ENCODE assay signal across 8 mouse cellular contexts in genomic region chr16:22009596-22009995, GRCm38 (mm10). TPM values are rescaled to one million over a fixed set of nuclear protein-coding genes. Genes with fewer than 3 reads are reported as not detected.
DNase-seq lines count a peak whose midpoint lies in the region; ATAC-seq and TF ChIP-seq lines count a peak whose summit lies in the region.

No protein-coding gene starts in this region.

- under 1% methylated on average over 51 of the region's 51 CpGs for WGBS in heart, embryonic 14.5 days
- under 1% methylated on average over 45 of the region's 51 CpGs for WGBS in forebrain, postnatal 0 days
- WGBS in liver, embryonic 16.5 days (ENCODE audit: insufficient replicate concordance): under 1% methylated on average over 51 of the region's 51 CpGs
- 0% methylated on average over 51 of the region's 51 CpGs for WGBS in stomach, embryonic 14.5 days

- DNase-seq in heart, adult 18-20 months: no peak
- peak; percentile 29 for DNase-seq in MN1 (ENCODE audit: low spot score)
- no peak for DNase-seq in forebrain, postnatal 0 days
- no peak for DNase-seq in natural killer cell, adult 2 months (ENCODE audit: low spot score in 2 of 2)
- DNase-seq in cerebellum, adult 18-20 months: no peak

- H3K4me3 ChIP-seq in heart, embryonic 14.5 days (ENCODE audit: control insufficient read depth in 1 of 2, insufficient read depth in 1 of 2, low read depth in 1 of 2, low read length in 2 of 2): peak overlapping the region; percentile 75 to 81
- H3K4me3 ChIP-seq in forebrain, postnatal 0 days (ENCODE audit: low read depth, low read length): peak overlapping the region; percentile 96
- peak overlapping the region; percentile 99 for H3K4me3 ChIP-seq in liver, embryonic 16.5 days (ENCODE audit: low read depth, low read length)
- H3K4me3 ChIP-seq in stomach, embryonic 14.5 days (ENCODE audit: low read depth, low read length): peak overlapping the region; percentile 72

- no peaks in the 10 kb centered on the region for H3K9me3 ChIP-seq in heart, embryonic 14.5 days (ENCODE audit: control insufficient read depth, low read length)
- H3K9me3 ChIP-seq in forebrain, postnatal 0 days (ENCODE audit: low read length): no peaks in the 10 kb centered on the region
- no peaks in the 10 kb centered on the region for H3K9me3 ChIP-seq in liver, embryonic 16.5 days (replicated peaks; ENCODE audit: control insufficient read depth, low read length)
- no peaks in the 10 kb centered on the region for H3K9me3 ChIP-seq in stomach, embryonic 14.5 days (ENCODE audit: control insufficient read depth, low read depth, low read length)

- TF ChIP-seq CTCF in forebrain, postnatal 0 days (IDR thresholded peaks at IDR 0.05; ENCODE audit: low read depth): no peak

- H3K36me3 ChIP-seq in heart, embryonic 14.5 days (ENCODE audit: control insufficient read depth, insufficient read depth, low read length): peaks cover 4% of the 10 kb centered on the region; the same call in 1 of the 2 replicates
- peaks cover 7% of the 10 kb centered on the region; the same call in 1 of the 2 replicates for H3K36me3 ChIP-seq in forebrain, postnatal 0 days (ENCODE audit: insufficient read depth)
- peaks cover 5% of the 10 kb centered on the region for H3K36me3 ChIP-seq in liver, embryonic 16.5 days (ENCODE audit: control insufficient read depth, insufficient read depth)
- no peaks in the 10 kb centered on the region for H3K36me3 ChIP-seq in stomach, embryonic 14.5 days (ENCODE audit: control insufficient read depth, insufficient read depth, low read length)

- peak overlapping the region; percentile 84 for H3K9ac ChIP-seq in heart, embryonic 14.5 days (ENCODE audit: low read length)
- H3K9ac ChIP-seq in forebrain, postnatal 0 days: peak overlapping the region; percentile 83
- peak overlapping the region; percentile 99 for H3K9ac ChIP-seq in liver, embryonic 16.5 days (ENCODE audit: low read depth, low read length)
- H3K9ac ChIP-seq in stomach, embryonic 14.5 days (replicated peaks; ENCODE audit: low read depth, low read length): peak overlapping the region; percentile 67

- peak overlapping the region in 1 of 2 experiments; percentile 52; a peak in 2 of 4 replicates for H3K27ac ChIP-seq in heart, embryonic 14.5 days (replicated peaks in 1 of 2; ENCODE audit: control insufficient read depth in 1 of 2, insufficient read depth in 1 of 2, low read depth in 2 of 2, low read length in 2 of 2)
- H3K27ac ChIP-seq in forebrain, postnatal 0 days (ENCODE audit: low read depth, low read length): peak overlapping the region; percentile 73
- peak overlapping the region; percentile 94 for H3K27ac ChIP-seq in liver, embryonic 16.5 days (ENCODE audit: low read length)
- peak overlapping the region; percentile 69; the same call in 1 of the 2 replicates for H3K27ac ChIP-seq in stomach, embryonic 14.5 days (ENCODE audit: low read length)

- peak overlapping the region; percentile 72 for H3K4me2 ChIP-seq in heart, embryonic 14.5 days (ENCODE audit: low read length)
- peak overlapping the region; percentile 63 for H3K4me2 ChIP-seq in forebrain, postnatal 0 days (ENCODE audit: low read depth)
- peak overlapping the region; percentile 76 for H3K4me2 ChIP-seq in liver, embryonic 16.5 days (ENCODE audit: low read depth, low read length)
- H3K4me2 ChIP-seq in stomach, embryonic 14.5 days (replicated peaks; ENCODE audit: low read depth, low read length): peak overlapping the region; percentile 63

- H3K4me1 ChIP-seq in heart, embryonic 14.5 days (ENCODE audit: control insufficient read depth in 2 of 2, insufficient read depth in 2 of 2, low read length in 2 of 2): peaks cover 0 to 11% of the 10 kb centered on the region in 2 experiments; a peak in 2 of 4 replicates
- peaks cover 8% of the 10 kb centered on the region; the same call in 1 of the 2 replicates for H3K4me1 ChIP-seq in forebrain, postnatal 0 days (ENCODE audit: insufficient read depth)
- peaks cover 25% of the 10 kb centered on the region for H3K4me1 ChIP-seq in liver, embryonic 16.5 days (ENCODE audit: control insufficient read depth, low read depth, low read length)
- peaks cover 9% of the 10 kb centered on the region for H3K4me1 ChIP-seq in stomach, embryonic 14.5 days (ENCODE audit: control insufficient read depth, insufficient read depth, low read length)

- no peaks in the 10 kb centered on the region for H3K27me3 ChIP-seq in heart, embryonic 14.5 days (ENCODE audit: control insufficient read depth, insufficient read depth, low read length)
- H3K27me3 ChIP-seq in forebrain, postnatal 0 days (ENCODE audit: insufficient read depth, low read length): no peaks in the 10 kb centered on the region
- H3K27me3 ChIP-seq in liver, embryonic 16.5 days (ENCODE audit: control insufficient read depth, insufficient read depth, low read depth, low read length): no peaks in the 10 kb centered on the region
- H3K27me3 ChIP-seq in stomach, embryonic 14.5 days (ENCODE audit: control insufficient read depth, insufficient read depth, low read length): no peaks in the 10 kb centered on the region

- ATAC-seq in heart, embryonic 14.5 days (ENCODE audit: insufficient number of reproducible peaks, insufficient read depth, low FRiP score, low read depth): peak; percentile 71
- peak; percentile 44 for ATAC-seq in forebrain, postnatal 0 days
- ATAC-seq in liver, embryonic 16.5 days (ENCODE audit: low read depth): peak; percentile 70
- peak; percentile 57; the same call in 1 of the 2 replicates for ATAC-seq in stomach, embryonic 14.5 days (ENCODE audit: insufficient number of reproducible peaks, insufficient read depth, low FRiP score, low read depth)

RNA-seq across cellular contexts. Expression of gene Senp2, which starts 0.3 kb away (rescaled TPM):
- polyA plus RNA-seq in heart, embryonic 14.5 days (2014; fragmentation: Nextera tagmentation; extraction: Ambion mirVana): 28.8 and 29.3 TPM in 2 replicates
- total RNA-seq in heart, adult 18-20 months (2021): 10 to 100 TPM; 24.2 to 25.9 TPM
- 37.1 and 49.1 TPM in 2 replicates for total RNA-seq in forebrain, postnatal 0 days (2014; rRNA removed)
- 28.0 and 42.1 TPM in 2 replicates for polyA plus RNA-seq in forebrain, postnatal 0 days (2015; fragmentation: Nextera tagmentation; extraction: Ambion mirVana)
- 30.2 and 30.9 TPM in 2 replicates for polyA plus RNA-seq in liver, embryonic 16.5 days (2015; fragmentation: Nextera tagmentation; extraction: Ambion mirVana)
- 53.7 and 56.1 TPM in 2 replicates for polyA plus RNA-seq in stomach, embryonic 14.5 days (2014; fragmentation: Nextera tagmentation; extraction: Ambion mirVana)

RNA-seq across cellular contexts. Expression of gene Liph, which starts 14.1 kb away (rescaled TPM):
- 0.20 TPM in 1 of 2 replicates, not detected in the other for polyA plus RNA-seq in heart, embryonic 14.5 days (2014; fragmentation: Nextera tagmentation; extraction: Ambion mirVana)
- total RNA-seq in heart, adult 18-20 months (2021): under 1 TPM in 1 of 2 experiments, not detected in 1; 0.39 TPM
- 0.43 and 1.8 TPM in 2 replicates for total RNA-seq in forebrain, postnatal 0 days (2014; rRNA removed)
- 0.64 and 0.91 TPM in 2 replicates for polyA plus RNA-seq in forebrain, postnatal 0 days (2015; fragmentation: Nextera tagmentation; extraction: Ambion mirVana)
- 0.84 and 0.85 TPM in 2 replicates for polyA plus RNA-seq in liver, embryonic 16.5 days (2015; fragmentation: Nextera tagmentation; extraction: Ambion mirVana)
- 4.6 and 6.1 TPM in 2 replicates for polyA plus RNA-seq in stomach, embryonic 14.5 days (2014; fragmentation: Nextera tagmentation; extraction: Ambion mirVana)
